Mouse (Mus musculus): ENCODE data around the gene Gm3239.
"Not testable (repeated sequence)": the region's sequence is repeated elsewhere in the genome, so short reads cannot be mapped to it uniquely, and the experiment has no call there.

The Gm3239 gene

GRCm38 (mm10) chr14:4663892-4664291 is at the start of gene Gm3239:
TSS of gene Gm3239 (plus strand) at chr14:4664192.
- DNase-seq (ENCODE audit: low spot score in 2 of 2) = not testable (repeated sequence)

GRCm38 (mm10) chr14:4632052-4632451 is 31.9 kb upstream of the Gm3239 start, which contains the start of gene Gm8159:
TSS of gene Gm8159 (plus strand) at chr14:4632352.
- not testable (repeated sequence) for DNase-seq (ENCODE audit: low spot score in 2 of 2)

- peak; percentile 2 to 5 for DNase-seq (ENCODE audit: low spot score in 2 of 2)
Observed at GRCm38 (mm10) chr14:4649309-4649708, 14.7 kb upstream of the Gm3239 start.

GRCm38 (mm10) chr14:4650324-4650723 is 13.7 kb upstream of the Gm3239 start:
- DNase-seq (ENCODE audit: low spot score in 2 of 2) = peak; percentile 3 to 30

GRCm38 (mm10) chr14:4708938-4709337 is 44.9 kb downstream of the Gm3239 start, which contains the start of gene Gm7876:
TSS of gene Gm7876 (plus strand) at chr14:4709238.
- not testable (repeated sequence) for DNase-seq (ENCODE audit: low spot score in 2 of 2)
